Mouse (Mus musculus): ENCODE measurements around the gene Myl6. TPM values are rescaled to one million over a fixed set of nuclear protein-coding genes. Genes with fewer than 3 reads are reported as not detected.
"Not testable (repeated sequence)": the region's sequence is repeated elsewhere in the genome, so short reads cannot be mapped to it uniquely, and the experiment has no call there.

The Myl6 gene
- total and polyA plus RNA-seq, 3 experiments = 366 to 560 (median 555) TPM

- H3K27ac ChIP-seq (ENCODE audit: insufficient read depth, low read depth) = no peak overlapping the region
- in situ Hi-C loops (cut with MboI; ENCODE audit: low pct_ligation_motif_present, low pct_unique_long_range_greater_than_20kb, low sequenced_read_pairs) = no loop called here
- TF ChIP-seq RAD21 (IDR thresholded peaks at IDR 0.05; ENCODE audit: low read depth, low read length) (no peak), MAFK (IDR thresholded peaks at IDR 0.05; ENCODE audit: insufficient replicate concordance, low read length) (no peak), NELFE (IDR thresholded peaks at IDR 0.05; ENCODE audit: low read depth, low read length) (no peak), UBTF (IDR thresholded peaks at IDR 0.05; ENCODE audit: low read depth, low read length) (no peak), ELF1 (IDR thresholded peaks at IDR 0.05; ENCODE audit: low read depth, low read length) (no peak), USF1 (IDR thresholded peaks at IDR 0.05; ENCODE audit: low read depth, low read length) (no peak), SIN3A (IDR thresholded peaks at IDR 0.05; ENCODE audit: low read length) (no peak), MAX (IDR thresholded peaks at IDR 0.05; ENCODE audit: low read length) (no peak), TBP (conservative IDR thresholded peaks at IDR 0.05; ENCODE audit: low read depth, low read length) (no peak), CHD1 (IDR thresholded peaks at IDR 0.05; ENCODE audit: low read depth, low read length) (no peak), MAZ (IDR thresholded peaks at IDR 0.05; ENCODE audit: low read depth, low read length) (no peak), EP300 (IDR thresholded peaks at IDR 0.05; ENCODE audit: low read length) (no peak)
- no peaks in the 10 kb centered on the region for H3K27me3 ChIP-seq (replicated peaks)
- DNase-seq (ENCODE audit: extremely low read depth) = no peak
- no peak overlapping the region for H3K4me3 ChIP-seq (replicated peaks in 1 of 3; ENCODE audit: low read depth in 2 of 3, low read length in 2 of 3, poor library complexity in 1 of 3)
- peaks cover 2% of the 10 kb centered on the region for H3K9me3 ChIP-seq (replicated peaks; ENCODE audit: low read length)
- H3K4me2 ChIP-seq (ENCODE audit: insufficient read depth, low read depth, poor library complexity, severe bottlenecking) = no peak overlapping the region
- no peak overlapping the region for H3K9ac ChIP-seq (ENCODE audit: insufficient read depth, low read depth)
- peaks cover 31 to 42% of the 10 kb centered on the region in 2 experiments for H3K36me3 ChIP-seq (replicated peaks in 1 of 2; ENCODE audit: control insufficient read depth in 1 of 2, insufficient read depth in 1 of 2, low read length in 1 of 2)
- peaks cover 6 to 12% of the 10 kb centered on the region in 2 experiments for H3K4me1 ChIP-seq (ENCODE audit: control insufficient read depth in 1 of 2, insufficient read depth in 2 of 2)
- dilution Hi-C loops (cut with MboI; ENCODE audit: extremely low pct_ligation_motif_present, extremely low pct_unique_long_range_greater_than_20kb, low sequenced_read_pairs) = no loop called here
- H3K79me2 ChIP-seq (replicated peaks; ENCODE audit: control insufficient read depth, extremely low read depth, insufficient read depth, poor library complexity, severe bottlenecking) = no peaks in the 10 kb centered on the region
Observed at GRCm38 (mm10) chr10:128508260-128508659, 14.3 kb upstream of the Myl6 start.

- Histone ChIP-seq H3K4me2 (ENCODE audit: insufficient read depth, low read depth, poor library complexity, severe bottlenecking) (no peak overlapping the region), H3K27ac (ENCODE audit: insufficient read depth, low read depth) (no peak overlapping the region), H3K9me3 (replicated peaks; ENCODE audit: low read length) (peaks cover 2% of the 10 kb centered on the region), H3K36me3 (replicated peaks in 1 of 2; ENCODE audit: control insufficient read depth in 1 of 2, insufficient read depth in 1 of 2, low read length in 1 of 2) (peaks cover 12 to 23% of the 10 kb centered on the region in 2 experiments), H3K79me2 (replicated peaks; ENCODE audit: control insufficient read depth, extremely low read depth, insufficient read depth, poor library complexity, severe bottlenecking) (no peaks in the 10 kb centered on the region), H3K9ac (ENCODE audit: insufficient read depth, low read depth) (no peak overlapping the region), H3K4me1 (ENCODE audit: control insufficient read depth in 1 of 2, insufficient read depth in 2 of 2) (peaks cover 6 to 12% of the 10 kb centered on the region in 2 experiments), H3K4me3 (replicated peaks in 1 of 3; ENCODE audit: low read depth in 2 of 3, low read length in 2 of 3, poor library complexity in 1 of 3) (no peak overlapping the region), H3K27me3 (replicated peaks) (no peaks in the 10 kb centered on the region)
- in situ Hi-C loops (cut with MboI; ENCODE audit: low pct_ligation_motif_present, low pct_unique_long_range_greater_than_20kb, low sequenced_read_pairs) (no loop called here), dilution Hi-C loops (cut with MboI; ENCODE audit: extremely low pct_ligation_motif_present, extremely low pct_unique_long_range_greater_than_20kb, low sequenced_read_pairs) (no loop called here)
- no peak for DNase-seq (ENCODE audit: extremely low read depth)
- TF ChIP-seq CTCF (conservative IDR thresholded peaks at IDR 0.05 in 1 of 2, IDR thresholded peaks at IDR 0.05 in 1 of 2; ENCODE audit: low read depth in 2 of 2, low read length in 2 of 2) (peak in 1 of 2 experiments; percentile 40; a peak in 2 of 4 replicates), NELFE (IDR thresholded peaks at IDR 0.05; ENCODE audit: low read depth, low read length) (no peak), SMC3 (IDR thresholded peaks at IDR 0.05; ENCODE audit: low read depth, low read length) (0 out of 2 replicates have a peak, but pooled peaks have one; percentile 15), MYC (IDR thresholded peaks at IDR 0.05; ENCODE audit: low read depth, low read length) (no peak), CHD1 (IDR thresholded peaks at IDR 0.05; ENCODE audit: low read depth, low read length) (no peak), HCFC1 (IDR thresholded peaks at IDR 0.05; ENCODE audit: low read depth, low read length) (no peak), POLR2A (IDR thresholded peaks at IDR 0.05; ENCODE audit: low read depth, low read length) (no peak), SIN3A (IDR thresholded peaks at IDR 0.05; ENCODE audit: low read length) (no peak), BHLHE40 (IDR thresholded peaks at IDR 0.05; ENCODE audit: low read depth, low read length) (no peak), UBTF (IDR thresholded peaks at IDR 0.05; ENCODE audit: low read depth, low read length) (no peak)
Observed at GRCm38 (mm10) chr10:128505974-128506373, 12.0 kb upstream of the Myl6 start.

GRCm38 (mm10) chr10:128505371-128505667 lies 11.4 kb upstream of the Myl6 start:
- DNase-seq (ENCODE audit: extremely low read depth); in situ Hi-C loops (cut with MboI; ENCODE audit: low pct_ligation_motif_present, low pct_unique_long_range_greater_than_20kb, low sequenced_read_pairs); H3K4me3 ChIP-seq (replicated peaks in 1 of 3; ENCODE audit: low read depth in 2 of 3, low read length in 2 of 3, poor library complexity in 1 of 3); dilution Hi-C loops (cut with MboI; ENCODE audit: extremely low pct_ligation_motif_present, extremely low pct_unique_long_range_greater_than_20kb, low sequenced_read_pairs); H3K27ac ChIP-seq (ENCODE audit: insufficient read depth, low read depth); H3K9me3 ChIP-seq (replicated peaks; ENCODE audit: low read length); H3K4me2 ChIP-seq (ENCODE audit: insufficient read depth, low read depth, poor library complexity, severe bottlenecking); H3K27me3 ChIP-seq (replicated peaks); H3K79me2 ChIP-seq (replicated peaks; ENCODE audit: control insufficient read depth, extremely low read depth, insufficient read depth, poor library complexity, severe bottlenecking); H3K9ac ChIP-seq (ENCODE audit: insufficient read depth, low read depth): not testable (repeated sequence)
- Histone ChIP-seq H3K4me1 (ENCODE audit: control insufficient read depth in 1 of 2, insufficient read depth in 2 of 2) (peaks cover 6 to 12% of the 10 kb centered on the region in 2 experiments), H3K36me3 (replicated peaks in 1 of 2; ENCODE audit: control insufficient read depth in 1 of 2, insufficient read depth in 1 of 2, low read length in 1 of 2) (peaks cover 6 to 17% of the 10 kb centered on the region in 2 experiments)

Data from CH12.LX (cell line).